Mouse (Mus musculus): ENCODE data around the gene Irf3.
A peak's percentile ranks its signal among the peaks of the same experiment; 100 is the strongest.

The Irf3 gene

GRCm38 (mm10) chr7:44974383-44975116 lies 22.9 kb upstream of the Irf3 start, which contains the start of gene Cpt1c:
Cpt1c (minus strand) TSS chr7:44974851.
- DNase-seq, result peak; percentile 85

GRCm38 (mm10) chr7:44975117-44975419 lies 22.4 kb upstream of the Irf3 start:
- no peak for DNase-seq

- no peak for DNase-seq
These were observed 19.1 kb upstream of the Irf3 start for GRCm38 (mm10) chr7:44978300-44978699.

GRCm38 (mm10) chr7:44981539-44981938 lies 15.9 kb upstream of the Irf3 start:
- no peak for DNase-seq

GRCm38 (mm10) chr7:44983085-44983484 lies 14.4 kb upstream of the Irf3 start:
- peak; percentile 78 for DNase-seq

GRCm38 (mm10) chr7:44983944-44984832 lies 13.3 kb upstream of the Irf3 start:
- no peak for DNase-seq

GRCm38 (mm10) chr7:44984833-44985164 lies 12.6 kb upstream of the Irf3 start:
- no peak for DNase-seq

- peak; percentile 72 for DNase-seq
These were observed 11.8 kb upstream of the Irf3 start for GRCm38 (mm10) chr7:44985595-44986191.

- DNase-seq, result peak; percentile 98
These were observed 11.1 kb upstream of the Irf3 start, which contains the start of gene Prmt1 for GRCm38 (mm10) chr7:44986192-44986878. Prmt1 (minus strand) TSS chr7:44986568.

GRCm38 (mm10) chr7:44986879-44987718 lies 10.3 kb upstream of the Irf3 start:
- DNase-seq, result no peak

GRCm38 (mm10) chr7:44996672-44997071 lies 776 bp upstream of the Irf3 start:
- DNase-seq, result no peak

- no peak for DNase-seq
These were observed 536 bp downstream of the Irf3 start for GRCm38 (mm10) chr7:44997940-44998428.

- no peak for DNase-seq
These were observed 1.1 kb downstream of the Irf3 start, which contains the start of gene Bcl2l12 for GRCm38 (mm10) chr7:44998501-44998955. Bcl2l12 (minus strand) TSS chr7:44998712.

GRCm38 (mm10) chr7:44999753-45000152 lies 2.3 kb downstream of the Irf3 start:
- DNase-seq, result no peak

- no peak for DNase-seq
These were observed 3.2 kb downstream of the Irf3 start for GRCm38 (mm10) chr7:45000539-45001114.

GRCm38 (mm10) chr7:45002440-45002839 lies 5.0 kb downstream of the Irf3 start:
- DNase-seq, result no peak

- no peak for DNase-seq
These were observed 7.1 kb downstream of the Irf3 start for GRCm38 (mm10) chr7:45004546-45004945.

GRCm38 (mm10) chr7:45005321-45005992 lies 8.0 kb downstream of the Irf3 start:
- DNase-seq, result no peak

- no peak for DNase-seq
These were observed 9.1 kb downstream of the Irf3 start for GRCm38 (mm10) chr7:45006503-45006902.

- DNase-seq, result no peak
These were observed 9.7 kb downstream of the Irf3 start for GRCm38 (mm10) chr7:45007141-45007540.

GRCm38 (mm10) chr7:45007846-45008245 lies 10.4 kb downstream of the Irf3 start:
- no peak for DNase-seq

Data from cerebellum, adult 11 months (tissue).